Mouse (Mus musculus): Measurements from ENCODE around the gene Tnrc6c. TPM values are rescaled to one million over a fixed set of nuclear protein-coding genes. Genes with fewer than 3 reads are reported as not detected.

The Tnrc6c gene
- polyA plus RNA-seq, 1 experiment from 2014 or later, result 8.6 TPM

DNA sequence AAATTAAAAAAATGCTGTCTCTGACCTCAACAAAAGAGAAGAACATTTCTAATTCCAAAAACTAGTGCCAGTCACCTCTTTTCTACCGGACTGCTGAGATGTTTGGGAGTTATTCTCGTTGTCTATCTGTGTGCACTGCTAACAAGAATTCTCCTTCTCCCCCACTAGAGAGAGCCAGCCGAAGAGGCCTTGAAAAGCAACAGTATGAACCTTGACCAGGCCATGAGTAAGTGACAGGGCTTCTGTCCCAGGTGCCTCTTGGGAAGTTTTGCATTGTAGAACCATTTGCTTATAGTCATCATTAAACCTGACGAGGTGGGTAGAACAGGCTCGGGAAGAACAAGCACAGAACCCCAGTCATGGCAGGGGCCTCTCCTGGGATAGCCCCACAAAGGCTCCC lies 84.0 kb downstream of the Tnrc6c start:
- no peak overlapping the region for H3K4me2 ChIP-seq (ENCODE audit: low read depth, low read length)
- no peaks in the 10 kb centered on the region for H3K4me1 ChIP-seq (replicated peaks; ENCODE audit: control insufficient read depth, insufficient read depth, low read length)
- H3K9me3 ChIP-seq (ENCODE audit: control insufficient read depth, low read length), result no peaks in the 10 kb centered on the region
- H3K9ac ChIP-seq (ENCODE audit: low read length), result no peak overlapping the region
- no peaks in the 10 kb centered on the region for H3K27me3 ChIP-seq (ENCODE audit: control insufficient read depth, insufficient read depth, low read depth, low read length)
- no peak overlapping the region for H3K27ac ChIP-seq (ENCODE audit: low read length)
- H3K36me3 ChIP-seq (ENCODE audit: control insufficient read depth, insufficient read depth, low read length), result peaks cover 28% of the 10 kb centered on the region
- ATAC-seq (ENCODE audit: low read depth), result no peak
- 86% methylated on average over 5 of the region's 5 CpGs for WGBS
- H3K4me3 ChIP-seq (ENCODE audit: low read length), result no peak overlapping the region

DNA sequence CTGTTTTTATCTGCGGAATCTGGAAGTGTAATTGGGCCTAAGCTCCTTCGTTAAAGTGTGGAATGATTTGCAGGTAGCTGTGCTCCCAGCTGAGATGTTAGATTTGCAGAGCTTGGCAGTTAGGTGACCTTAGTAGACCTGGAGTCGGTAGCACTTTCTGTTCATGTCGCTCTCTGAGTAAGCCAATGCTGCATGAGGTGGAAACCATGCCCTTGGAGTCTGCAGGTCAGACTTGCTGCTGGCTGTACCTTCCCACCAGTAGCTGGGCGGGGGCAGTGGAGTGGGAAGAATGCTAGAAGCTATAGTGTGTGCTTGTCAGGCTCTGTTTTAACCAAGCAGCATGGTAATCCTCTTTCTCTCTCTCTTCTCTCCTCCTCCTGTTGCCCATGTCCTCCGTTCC lies 87.0 kb downstream of the Tnrc6c start:
- H3K4me2 ChIP-seq (ENCODE audit: low read depth, low read length), result no peak overlapping the region
- WGBS, result 84% methylated on average over 6 of the region's 6 CpGs
- no peaks in the 10 kb centered on the region for H3K9me3 ChIP-seq (ENCODE audit: control insufficient read depth, low read length)
- no peaks in the 10 kb centered on the region for H3K27me3 ChIP-seq (ENCODE audit: control insufficient read depth, insufficient read depth, low read depth, low read length)
- no peak for ATAC-seq (ENCODE audit: low read depth)
- H3K4me3 ChIP-seq (ENCODE audit: low read length), result no peak overlapping the region
- H3K27ac ChIP-seq (ENCODE audit: low read length), result no peak overlapping the region
- no peak overlapping the region for H3K9ac ChIP-seq (ENCODE audit: low read length)
- H3K36me3 ChIP-seq (ENCODE audit: control insufficient read depth, insufficient read depth, low read length), result peaks cover 38% of the 10 kb centered on the region
- H3K4me1 ChIP-seq (replicated peaks; ENCODE audit: control insufficient read depth, insufficient read depth, low read length), result no peaks in the 10 kb centered on the region

DNA sequence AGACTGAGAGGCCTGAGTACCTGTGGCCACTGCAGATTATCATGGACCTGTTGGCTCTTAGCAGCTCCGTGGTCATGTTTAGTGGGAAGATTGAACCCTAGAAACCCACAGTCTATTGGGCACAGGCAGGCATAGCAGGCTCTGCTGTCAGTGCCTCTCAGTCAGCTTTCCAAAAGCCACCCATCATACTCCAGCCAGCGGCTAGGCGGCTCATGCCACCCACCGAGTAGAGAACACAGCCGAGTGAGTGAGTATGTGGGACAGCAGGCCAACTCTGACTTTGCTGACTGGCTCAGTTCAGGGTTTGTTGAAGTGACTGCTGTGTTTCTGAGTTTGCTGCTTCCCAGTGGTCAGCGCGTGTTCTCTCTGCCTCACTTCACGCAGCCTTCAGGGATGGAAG lies 88.2 kb downstream of the Tnrc6c start:
- Histone ChIP-seq H3K36me3 (ENCODE audit: control insufficient read depth, insufficient read depth, low read length) (peaks cover 46% of the 10 kb centered on the region), H3K4me2 (ENCODE audit: low read depth, low read length) (no peak overlapping the region), H3K27me3 (ENCODE audit: control insufficient read depth, insufficient read depth, low read depth, low read length) (no peaks in the 10 kb centered on the region), H3K9me3 (ENCODE audit: control insufficient read depth, low read length) (no peaks in the 10 kb centered on the region), H3K4me1 (replicated peaks; ENCODE audit: control insufficient read depth, insufficient read depth, low read length) (no peaks in the 10 kb centered on the region), H3K27ac (ENCODE audit: low read length) (no peak overlapping the region), H3K9ac (ENCODE audit: low read length) (no peak overlapping the region), H3K4me3 (ENCODE audit: low read length) (no peak overlapping the region)
- 65% methylated on average over 8 of the region's 8 CpGs for WGBS
- no peak for ATAC-seq (ENCODE audit: low read depth)

DNA sequence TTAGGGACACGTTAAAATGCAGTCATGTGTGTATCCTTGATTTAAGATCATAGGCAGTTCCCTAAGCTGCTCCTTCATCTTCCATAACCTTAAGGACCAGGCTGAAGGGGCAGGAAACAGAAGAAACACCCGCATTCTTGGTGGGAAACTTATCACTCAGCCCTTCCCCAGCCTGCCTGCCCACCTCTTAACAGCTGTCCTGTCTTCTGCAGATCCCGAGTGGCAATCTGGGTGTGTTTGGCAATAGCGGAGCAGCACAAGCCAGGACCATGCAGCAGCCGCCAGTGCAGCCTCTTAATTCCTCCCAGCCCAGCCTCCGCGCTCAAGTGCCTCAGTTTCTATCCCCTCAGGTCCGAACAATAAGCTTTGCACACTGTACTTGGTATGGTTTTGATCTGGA lies 88.6 kb downstream of the Tnrc6c start:
- H3K27ac ChIP-seq (ENCODE audit: low read length), result no peak overlapping the region
- peaks cover 50% of the 10 kb centered on the region for H3K36me3 ChIP-seq (ENCODE audit: control insufficient read depth, insufficient read depth, low read length)
- no peaks in the 10 kb centered on the region for H3K27me3 ChIP-seq (ENCODE audit: control insufficient read depth, insufficient read depth, low read depth, low read length)
- no peak overlapping the region for H3K4me2 ChIP-seq (ENCODE audit: low read depth, low read length)
- H3K9ac ChIP-seq (ENCODE audit: low read length), result no peak overlapping the region
- no peaks in the 10 kb centered on the region for H3K9me3 ChIP-seq (ENCODE audit: control insufficient read depth, low read length)
- H3K4me3 ChIP-seq (ENCODE audit: low read length), result no peak overlapping the region
- ATAC-seq (ENCODE audit: low read depth), result no peak
- 69% methylated on average over 8 of the region's 8 CpGs for WGBS
- H3K4me1 ChIP-seq (replicated peaks; ENCODE audit: control insufficient read depth, insufficient read depth, low read length), result no peaks in the 10 kb centered on the region

DNA sequence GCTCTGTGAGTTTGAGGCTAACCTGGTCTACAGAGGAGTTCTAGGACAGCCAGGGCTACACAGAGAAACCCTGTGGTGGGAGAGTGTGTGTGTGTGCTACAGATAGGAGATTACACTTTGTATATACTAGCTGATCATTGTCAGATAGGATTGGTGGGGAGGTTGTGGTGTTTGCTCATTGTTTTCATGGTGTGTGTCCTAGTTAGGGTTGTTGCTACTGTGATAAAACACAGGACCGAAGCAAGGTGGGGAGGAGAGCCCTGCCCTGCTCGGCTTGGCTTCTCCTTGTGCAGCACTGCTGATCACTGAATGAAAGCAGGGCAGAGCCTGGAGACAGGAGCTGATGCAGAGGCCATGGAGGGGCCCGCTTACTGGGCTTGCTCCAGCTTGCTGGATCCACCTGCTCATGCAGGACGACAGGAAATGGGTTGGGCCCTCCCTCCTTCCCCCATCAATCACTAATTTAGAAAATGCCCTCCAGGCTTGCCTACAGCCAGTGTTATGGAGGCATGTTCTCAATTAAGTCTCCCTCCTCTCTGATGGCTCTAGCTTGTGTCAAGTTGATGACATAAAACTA lies 89.5 kb downstream of the Tnrc6c start:
- Histone ChIP-seq H3K4me1 (replicated peaks; ENCODE audit: control insufficient read depth, insufficient read depth, low read length) (no peaks in the 10 kb centered on the region), H3K27me3 (ENCODE audit: control insufficient read depth, insufficient read depth, low read depth, low read length) (no peaks in the 10 kb centered on the region), H3K36me3 (ENCODE audit: control insufficient read depth, insufficient read depth, low read length) (peaks cover 50% of the 10 kb centered on the region), H3K9me3 (ENCODE audit: control insufficient read depth, low read length) (no peaks in the 10 kb centered on the region), H3K4me3 (ENCODE audit: low read length) (no peak overlapping the region), H3K4me2 (ENCODE audit: low read depth, low read length) (no peak overlapping the region), H3K9ac (ENCODE audit: low read length) (no peak overlapping the region), H3K27ac (ENCODE audit: low read length) (no peak overlapping the region)
- WGBS, result 76% methylated on average over 4 of the region's 4 CpGs
- ATAC-seq (ENCODE audit: low read depth), result no peak

DNA sequence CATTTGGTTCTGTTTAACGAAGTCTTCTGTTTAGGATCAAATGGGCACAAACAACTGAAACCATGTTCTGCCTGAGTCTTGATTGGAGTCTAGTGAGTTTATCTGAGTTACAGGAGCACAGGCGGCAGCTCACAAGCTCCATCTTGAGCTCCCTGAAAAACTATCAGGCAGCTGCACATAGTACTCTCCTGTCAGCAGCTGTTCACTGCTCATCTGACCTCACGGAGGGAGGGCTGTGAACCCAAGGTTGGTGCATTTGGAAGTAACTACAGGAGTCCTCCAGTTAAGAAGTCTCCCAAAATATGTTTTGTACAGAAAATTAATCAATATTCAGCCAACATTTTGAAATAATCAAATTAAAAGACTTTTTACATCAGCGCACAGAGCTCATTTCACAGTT lies 94.5 kb downstream of the Tnrc6c start:
- Histone ChIP-seq H3K27me3 (ENCODE audit: control insufficient read depth, insufficient read depth, low read depth, low read length) (no peaks in the 10 kb centered on the region), H3K27ac (ENCODE audit: low read length) (no peak overlapping the region), H3K9me3 (ENCODE audit: control insufficient read depth, low read length) (no peaks in the 10 kb centered on the region), H3K36me3 (ENCODE audit: control insufficient read depth, insufficient read depth, low read length) (peaks cover 50% of the 10 kb centered on the region), H3K4me2 (ENCODE audit: low read depth, low read length) (no peak overlapping the region), H3K4me1 (replicated peaks; ENCODE audit: control insufficient read depth, insufficient read depth, low read length) (no peaks in the 10 kb centered on the region), H3K4me3 (ENCODE audit: low read length) (no peak overlapping the region), H3K9ac (ENCODE audit: low read length) (no peak overlapping the region)
- ATAC-seq (ENCODE audit: low read depth), result no peak
- 90% methylated on average over 4 of the region's 4 CpGs for WGBS

DNA sequence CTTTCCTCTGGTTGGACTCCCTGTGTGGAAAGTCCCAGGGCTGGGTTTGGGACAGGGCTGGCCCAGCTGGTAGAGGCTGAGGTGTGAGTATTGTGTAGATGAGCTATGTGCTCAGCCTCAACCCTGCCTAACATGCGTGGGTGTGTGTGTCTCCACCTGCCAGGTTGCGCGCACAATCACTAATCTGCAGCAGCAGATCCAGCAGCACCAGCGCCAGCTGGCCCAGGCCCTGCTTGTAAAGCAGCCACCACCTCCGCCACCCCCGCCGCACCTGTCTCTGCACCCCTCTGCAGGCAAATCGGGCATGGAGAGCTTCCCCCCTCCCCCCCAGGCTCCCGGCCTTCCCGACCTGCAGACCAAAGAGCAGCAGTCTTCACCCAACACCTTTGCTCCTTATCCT lies 95.3 kb downstream of the Tnrc6c start:
- no peak overlapping the region for H3K27ac ChIP-seq (ENCODE audit: low read length)
- 94% methylated on average over 9 of the region's 10 CpGs for WGBS
- no peaks in the 10 kb centered on the region for H3K27me3 ChIP-seq (ENCODE audit: control insufficient read depth, insufficient read depth, low read depth, low read length)
- H3K4me1 ChIP-seq (replicated peaks; ENCODE audit: control insufficient read depth, insufficient read depth, low read length), result no peaks in the 10 kb centered on the region
- H3K9ac ChIP-seq (ENCODE audit: low read length), result no peak overlapping the region
- H3K4me3 ChIP-seq (ENCODE audit: low read length), result no peak overlapping the region
- no peak overlapping the region for H3K4me2 ChIP-seq (ENCODE audit: low read depth, low read length)
- H3K36me3 ChIP-seq (ENCODE audit: control insufficient read depth, insufficient read depth, low read length), result peaks cover 51% of the 10 kb centered on the region
- no peaks in the 10 kb centered on the region for H3K9me3 ChIP-seq (ENCODE audit: control insufficient read depth, low read length)
- ATAC-seq (ENCODE audit: low read depth), result no peak

DNA sequence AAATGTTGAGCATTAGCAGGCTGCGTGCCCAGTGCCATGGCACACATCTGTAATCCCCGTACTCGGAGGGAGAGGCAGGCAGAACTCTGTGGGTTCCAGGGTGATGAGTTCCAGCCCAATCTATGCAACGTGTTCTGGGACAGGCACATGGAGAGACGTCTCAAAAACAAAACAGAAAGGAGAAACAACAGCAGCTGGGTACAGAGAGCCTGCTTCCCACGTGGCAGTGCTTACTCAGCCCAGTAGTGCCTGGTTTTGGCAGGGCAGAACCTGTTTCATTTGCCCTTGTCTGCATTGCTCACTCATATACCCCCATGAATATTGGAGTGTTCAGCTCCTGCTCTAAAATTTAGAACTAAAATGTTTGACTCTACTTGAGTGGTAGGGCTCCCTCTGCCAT lies 97.5 kb downstream of the Tnrc6c start:
- Histone ChIP-seq H3K4me3 (ENCODE audit: low read length) (no peak overlapping the region), H3K9ac (ENCODE audit: low read length) (no peak overlapping the region), H3K9me3 (ENCODE audit: control insufficient read depth, low read length) (no peaks in the 10 kb centered on the region), H3K27me3 (ENCODE audit: control insufficient read depth, insufficient read depth, low read depth, low read length) (no peaks in the 10 kb centered on the region), H3K36me3 (ENCODE audit: control insufficient read depth, insufficient read depth, low read length) (peaks cover 57% of the 10 kb centered on the region), H3K27ac (ENCODE audit: low read length) (no peak overlapping the region), H3K4me1 (replicated peaks; ENCODE audit: control insufficient read depth, insufficient read depth, low read length) (no peaks in the 10 kb centered on the region), H3K4me2 (ENCODE audit: low read depth, low read length) (no peak overlapping the region)
- no peak for ATAC-seq (ENCODE audit: low read depth)
- WGBS, result 79% methylated on average over 6 of the region's 6 CpGs

DNA sequence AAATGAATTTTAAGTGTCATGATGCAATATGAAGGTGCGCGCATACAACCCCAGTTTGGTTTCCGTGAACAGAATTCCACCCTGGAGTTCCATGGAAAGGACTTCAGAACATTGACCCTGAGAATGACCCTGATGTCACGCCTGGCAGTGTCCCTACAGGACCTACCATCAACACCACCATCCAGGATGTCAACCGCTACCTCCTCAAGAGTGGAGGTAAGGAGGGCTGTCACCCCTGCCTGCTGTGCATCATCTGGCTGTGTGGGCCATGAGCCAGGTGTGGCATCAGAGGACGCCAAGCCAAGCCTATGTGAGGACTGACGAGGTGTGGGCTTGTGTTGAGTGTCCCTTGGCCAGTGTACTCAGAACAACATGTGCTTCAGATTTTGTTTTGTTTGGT lies 101.8 kb downstream of the Tnrc6c start:
- Histone ChIP-seq H3K27me3 (ENCODE audit: control insufficient read depth, insufficient read depth, low read depth, low read length) (no peaks in the 10 kb centered on the region), H3K4me1 (replicated peaks; ENCODE audit: control insufficient read depth, insufficient read depth, low read length) (no peaks in the 10 kb centered on the region), H3K9me3 (ENCODE audit: control insufficient read depth, low read length) (no peaks in the 10 kb centered on the region), H3K4me2 (ENCODE audit: low read depth, low read length) (no peak overlapping the region), H3K4me3 (ENCODE audit: low read length) (no peak overlapping the region), H3K9ac (ENCODE audit: low read length) (no peak overlapping the region), H3K27ac (ENCODE audit: low read length) (no peak overlapping the region), H3K36me3 (ENCODE audit: control insufficient read depth, insufficient read depth, low read length) (peaks cover 58% of the 10 kb centered on the region)
- ATAC-seq (ENCODE audit: low read depth), result no peak
- WGBS, result 95% methylated on average over 7 of the region's 7 CpGs

DNA sequence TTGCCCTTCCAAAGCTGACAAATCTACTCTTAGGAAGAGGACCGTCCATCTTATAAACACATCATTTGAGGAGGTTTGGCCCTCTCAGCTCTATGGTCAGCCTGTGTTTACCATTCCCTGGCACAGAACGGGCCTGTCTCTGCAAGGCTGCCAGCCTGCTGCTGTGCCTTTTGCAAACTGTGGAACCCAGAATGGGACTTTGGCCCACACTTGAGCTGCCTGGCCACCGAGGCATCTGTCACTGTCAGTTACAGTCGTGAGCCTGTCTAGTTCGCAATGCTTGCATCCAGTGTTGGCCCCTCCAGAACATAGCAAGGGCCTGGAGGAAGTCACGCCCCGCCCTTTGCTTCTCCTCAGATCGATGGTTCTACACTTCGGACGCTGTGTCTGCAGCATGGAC lies 105.2 kb downstream of the Tnrc6c start:
- no peak overlapping the region for H3K9ac ChIP-seq (ENCODE audit: low read length)
- H3K4me1 ChIP-seq (replicated peaks; ENCODE audit: control insufficient read depth, insufficient read depth, low read length), result no peaks in the 10 kb centered on the region
- H3K9me3 ChIP-seq (ENCODE audit: control insufficient read depth, low read length), result no peaks in the 10 kb centered on the region
- no peak overlapping the region for H3K27ac ChIP-seq (ENCODE audit: low read length)
- H3K4me2 ChIP-seq (ENCODE audit: low read depth, low read length), result no peak overlapping the region
- ATAC-seq (ENCODE audit: low read depth), result no peak
- H3K36me3 ChIP-seq (ENCODE audit: control insufficient read depth, insufficient read depth, low read length), result peaks cover 48% of the 10 kb centered on the region
- no peaks in the 10 kb centered on the region for H3K27me3 ChIP-seq (ENCODE audit: control insufficient read depth, insufficient read depth, low read depth, low read length)
- no peak overlapping the region for H3K4me3 ChIP-seq (ENCODE audit: low read length)
- WGBS, result 80% methylated on average over 10 of the region's 10 CpGs
